Mouse (Mus musculus): Measurements from ENCODE around the gene Ovol3. TPM values are rescaled to one million over a fixed set of nuclear protein-coding genes. Genes with fewer than 3 reads are reported as not detected.

The Ovol3 gene
- polyA plus RNA-seq, 1 experiment = not detected

GRCm38 (mm10) chr7:30279536-30279935 is 44.0 kb upstream of the Ovol3 start:
- H3K27me3 ChIP-seq (ENCODE audit: control insufficient read depth, insufficient read depth, insufficient read length) = no peaks in the 10 kb centered on the region
- peak overlapping the region; percentile 49 for H3K4me3 ChIP-seq (ENCODE audit: insufficient read depth, poor library complexity, severe bottlenecking)
- no peak for TF ChIP-seq CTCF (IDR thresholded peaks at IDR 0.05; ENCODE audit: control insufficient read depth, insufficient read depth, insufficient read length)
- TF ChIP-seq MAX (IDR thresholded peaks at IDR 0.05) = no peak
- TF ChIP-seq USF1 (IDR thresholded peaks at IDR 0.05; ENCODE audit: low read depth) = no peak
- no peak for TF ChIP-seq FOSL1 (IDR thresholded peaks at IDR 0.05; ENCODE audit: insufficient read depth, low read length, poor library complexity, severe bottlenecking)
- no peak for TF ChIP-seq MYOG (IDR thresholded peaks at IDR 0.05; ENCODE audit: control insufficient read depth, extremely low read depth, insufficient read length)
- TF ChIP-seq CEBPB (IDR thresholded peaks at IDR 0.05; ENCODE audit: low read depth) = no peak
- no peak for TF ChIP-seq MYOD1 (IDR thresholded peaks at IDR 0.05; ENCODE audit: control insufficient read depth, insufficient read length, low read depth)

DNA sequence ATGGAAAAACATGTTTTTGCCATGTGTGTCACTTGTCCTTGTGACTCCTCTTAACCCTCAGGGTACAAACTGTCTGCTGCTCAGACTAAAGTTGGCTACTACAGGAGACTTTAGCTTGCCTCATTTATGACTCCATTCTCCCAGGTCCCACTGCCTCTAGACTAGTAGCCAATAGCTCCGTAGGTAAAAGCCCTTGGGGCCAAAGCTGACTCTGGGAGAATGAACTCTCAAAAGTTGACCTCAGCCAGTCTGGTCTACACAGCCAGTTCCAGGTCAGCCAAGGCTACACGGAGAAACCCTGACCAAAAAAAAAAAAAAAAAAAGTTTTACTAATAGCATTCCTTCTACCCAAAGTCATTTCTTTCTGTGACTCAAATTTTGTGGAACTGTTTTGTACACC is 43.4 kb upstream of the Ovol3 start:
- no peaks in the 10 kb centered on the region for H3K36me3 ChIP-seq (ENCODE audit: control insufficient read depth, insufficient read depth)
- no peak for TF ChIP-seq FOSL1 (IDR thresholded peaks at IDR 0.05; ENCODE audit: insufficient read depth, low read length, poor library complexity, severe bottlenecking)
- no peak for TF ChIP-seq MAX (IDR thresholded peaks at IDR 0.05)
- no peak for TF ChIP-seq CEBPB (IDR thresholded peaks at IDR 0.05; ENCODE audit: low read depth)
- no peak for TF ChIP-seq MYOD1 (IDR thresholded peaks at IDR 0.05; ENCODE audit: control insufficient read depth, insufficient read length, low read depth)
- no peak for TF ChIP-seq MYOG (IDR thresholded peaks at IDR 0.05; ENCODE audit: control insufficient read depth, extremely low read depth, insufficient read length)
- TF ChIP-seq USF1 (IDR thresholded peaks at IDR 0.05; ENCODE audit: low read depth) = no peak
- TF ChIP-seq CTCF (IDR thresholded peaks at IDR 0.05; ENCODE audit: control insufficient read depth, insufficient read depth, insufficient read length) = no peak
- H3K27me3 ChIP-seq (ENCODE audit: control insufficient read depth, insufficient read depth, insufficient read length) = no peaks in the 10 kb centered on the region
- no peaks in the 10 kb centered on the region for H3K79me3 ChIP-seq (ENCODE audit: low read depth)
- H3K4me3 ChIP-seq (ENCODE audit: insufficient read depth, poor library complexity, severe bottlenecking) = no peak overlapping the region
- peaks cover 9% of the 10 kb centered on the region for H3K79me2 ChIP-seq (ENCODE audit: control insufficient read depth, insufficient read depth)
- no peak overlapping the region for H3ac ChIP-seq (ENCODE audit: control insufficient read depth, insufficient read length, low read depth)

More at GRCm38 (mm10) chr7:30279536-30279935, 44.0 kb upstream of the Ovol3 start:
- Histone ChIP-seq H3ac (ENCODE audit: control insufficient read depth, insufficient read length, low read depth) (peak overlapping the region; percentile 53), H3K36me3 (ENCODE audit: control insufficient read depth, insufficient read depth) (no peaks in the 10 kb centered on the region), H3K79me2 (ENCODE audit: control insufficient read depth, insufficient read depth) (peaks cover 9% of the 10 kb centered on the region), H3K79me3 (ENCODE audit: low read depth) (no peaks in the 10 kb centered on the region)

- no peaks in the 10 kb centered on the region for H3K79me3 ChIP-seq (ENCODE audit: low read depth)
- no peak overlapping the region for H3K4me3 ChIP-seq (ENCODE audit: insufficient read depth, poor library complexity, severe bottlenecking)
- no peaks in the 10 kb centered on the region for H3K27me3 ChIP-seq (ENCODE audit: control insufficient read depth, insufficient read depth, insufficient read length)
- no peak for TF ChIP-seq USF1 (IDR thresholded peaks at IDR 0.05; ENCODE audit: low read depth)
- H3ac ChIP-seq (ENCODE audit: control insufficient read depth, insufficient read length, low read depth) = no peak overlapping the region
- peaks cover 9% of the 10 kb centered on the region for H3K79me2 ChIP-seq (ENCODE audit: control insufficient read depth, insufficient read depth)
- H3K36me3 ChIP-seq (ENCODE audit: control insufficient read depth, insufficient read depth) = no peaks in the 10 kb centered on the region
Measured at GRCm38 (mm10) chr7:30274383-30274782, 38.9 kb upstream of the Ovol3 start.

- no peak overlapping the region for H3ac ChIP-seq (ENCODE audit: control insufficient read depth, insufficient read length, low read depth)
- peaks cover 9% of the 10 kb centered on the region for H3K36me3 ChIP-seq (ENCODE audit: control insufficient read depth, insufficient read depth)
- H3K4me3 ChIP-seq (ENCODE audit: insufficient read depth, poor library complexity, severe bottlenecking) = no peak overlapping the region
- no peaks in the 10 kb centered on the region for H3K79me3 ChIP-seq (ENCODE audit: low read depth)
- TF ChIP-seq CTCF (IDR thresholded peaks at IDR 0.05; ENCODE audit: control insufficient read depth, insufficient read depth, insufficient read length) = no peak
- no peak for TF ChIP-seq USF1 (IDR thresholded peaks at IDR 0.05; ENCODE audit: low read depth)
- TF ChIP-seq MYOG (IDR thresholded peaks at IDR 0.05; ENCODE audit: control insufficient read depth, extremely low read depth, insufficient read length) = no peak
- TF ChIP-seq MAX (IDR thresholded peaks at IDR 0.05) = no peak
- TF ChIP-seq CEBPB (IDR thresholded peaks at IDR 0.05; ENCODE audit: low read depth) = no peak
- TF ChIP-seq FOSL1 (IDR thresholded peaks at IDR 0.05; ENCODE audit: insufficient read depth, low read length, poor library complexity, severe bottlenecking) = no peak
- no peak for TF ChIP-seq MYOD1 (IDR thresholded peaks at IDR 0.05; ENCODE audit: control insufficient read depth, insufficient read length, low read depth)
- no peaks in the 10 kb centered on the region for H3K27me3 ChIP-seq (ENCODE audit: control insufficient read depth, insufficient read depth, insufficient read length)
- H3K79me2 ChIP-seq (ENCODE audit: control insufficient read depth, insufficient read depth) = no peaks in the 10 kb centered on the region
Measured at GRCm38 (mm10) chr7:30269641-30270040, 34.1 kb upstream of the Ovol3 start.

DNA sequence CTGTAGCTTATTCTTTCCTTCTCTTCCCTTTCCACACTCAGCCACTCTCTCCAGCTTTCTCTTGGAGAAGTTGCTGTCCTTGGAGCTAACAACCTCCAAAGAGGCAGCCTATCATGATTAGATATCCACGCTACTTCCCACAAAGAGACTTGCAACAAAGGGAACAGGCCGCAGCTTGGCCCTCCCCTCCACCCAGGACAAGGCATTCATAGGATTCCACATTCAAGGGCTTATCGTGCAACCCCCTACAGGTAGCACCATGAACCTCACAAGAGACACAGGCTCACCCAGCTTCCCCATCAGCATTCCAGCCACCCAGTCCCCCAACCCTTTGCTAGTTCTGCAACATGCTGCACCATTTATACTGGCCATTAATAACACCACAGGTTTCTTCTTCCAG is 31.3 kb upstream of the Ovol3 start:
- H3K27me3 ChIP-seq (ENCODE audit: control insufficient read depth, insufficient read depth, insufficient read length) = no peaks in the 10 kb centered on the region
- no peaks in the 10 kb centered on the region for H3K79me3 ChIP-seq (ENCODE audit: low read depth)
- no peaks in the 10 kb centered on the region for H3K79me2 ChIP-seq (ENCODE audit: control insufficient read depth, insufficient read depth)
- TF ChIP-seq FOSL1 (IDR thresholded peaks at IDR 0.05; ENCODE audit: insufficient read depth, low read length, poor library complexity, severe bottlenecking) = no peak
- TF ChIP-seq CEBPB (IDR thresholded peaks at IDR 0.05; ENCODE audit: low read depth) = no peak
- TF ChIP-seq CTCF (IDR thresholded peaks at IDR 0.05; ENCODE audit: control insufficient read depth, insufficient read depth, insufficient read length) = no peak
- no peak for TF ChIP-seq MAX (IDR thresholded peaks at IDR 0.05)
- TF ChIP-seq MYOD1 (IDR thresholded peaks at IDR 0.05; ENCODE audit: control insufficient read depth, insufficient read length, low read depth) = no peak
- no peak for TF ChIP-seq USF1 (IDR thresholded peaks at IDR 0.05; ENCODE audit: low read depth)
- TF ChIP-seq MYOG (IDR thresholded peaks at IDR 0.05; ENCODE audit: control insufficient read depth, extremely low read depth, insufficient read length) = no peak
- H3ac ChIP-seq (ENCODE audit: control insufficient read depth, insufficient read length, low read depth) = no peak overlapping the region
- H3K4me3 ChIP-seq (ENCODE audit: insufficient read depth, poor library complexity, severe bottlenecking) = no peak overlapping the region
- H3K36me3 ChIP-seq (ENCODE audit: control insufficient read depth, insufficient read depth) = peaks cover 14% of the 10 kb centered on the region

DNA sequence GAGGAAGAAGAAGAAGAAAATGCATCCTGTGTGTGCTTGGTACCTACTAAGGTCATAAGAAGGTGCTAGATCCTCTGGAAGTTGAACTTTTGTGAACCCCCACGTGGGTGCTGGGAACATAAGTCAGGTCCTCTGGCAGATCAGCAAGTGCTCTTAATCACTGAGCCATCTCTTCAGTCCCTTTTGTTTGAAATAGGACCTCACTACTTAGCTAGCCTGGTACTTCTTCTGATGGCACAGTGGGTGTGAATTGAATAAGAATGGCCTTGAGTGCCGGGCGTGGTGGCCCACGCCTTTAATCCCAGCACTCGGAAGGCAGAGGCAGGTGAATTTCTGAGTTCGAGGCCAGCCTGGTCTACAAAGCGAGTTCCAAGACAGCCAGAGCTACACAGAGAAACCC is 30.4 kb upstream of the Ovol3 start:
- no peak overlapping the region for H3K4me3 ChIP-seq (ENCODE audit: insufficient read depth, poor library complexity, severe bottlenecking)
- no peaks in the 10 kb centered on the region for H3K27me3 ChIP-seq (ENCODE audit: control insufficient read depth, insufficient read depth, insufficient read length)
- no peak overlapping the region for H3ac ChIP-seq (ENCODE audit: control insufficient read depth, insufficient read length, low read depth)
- H3K36me3 ChIP-seq (ENCODE audit: control insufficient read depth, insufficient read depth) = peaks cover 14% of the 10 kb centered on the region
- H3K79me3 ChIP-seq (ENCODE audit: low read depth) = no peaks in the 10 kb centered on the region
- no peaks in the 10 kb centered on the region for H3K79me2 ChIP-seq (ENCODE audit: control insufficient read depth, insufficient read depth)
- no peak for TF ChIP-seq FOSL1 (IDR thresholded peaks at IDR 0.05; ENCODE audit: insufficient read depth, low read length, poor library complexity, severe bottlenecking)
- no peak for TF ChIP-seq MYOD1 (IDR thresholded peaks at IDR 0.05; ENCODE audit: control insufficient read depth, insufficient read length, low read depth)
- no peak for TF ChIP-seq MAX (IDR thresholded peaks at IDR 0.05)
- TF ChIP-seq USF1 (IDR thresholded peaks at IDR 0.05; ENCODE audit: low read depth) = no peak
- TF ChIP-seq MYOG (IDR thresholded peaks at IDR 0.05; ENCODE audit: control insufficient read depth, extremely low read depth, insufficient read length) = no peak
- TF ChIP-seq CEBPB (IDR thresholded peaks at IDR 0.05; ENCODE audit: low read depth) = no peak
- no peak for TF ChIP-seq CTCF (IDR thresholded peaks at IDR 0.05; ENCODE audit: control insufficient read depth, insufficient read depth, insufficient read length)
